Mouse (Mus musculus) 3T3-L1 (cell line): ENCODE measurements at regions not wholly inside any gene's neighbourhood (a gene's known extent, or its start where the extent isn't known, plus 50 kb on each side); places are given as distances from the start of the nearest gene placed in this dataset.

Experiments used
- DNase-seq: peaks from one replicate; pipeline ENCODE4 v3.0.0-alpha.2; 2015; ENCODE audit warnings: low read depth, low spot score

DNA sequence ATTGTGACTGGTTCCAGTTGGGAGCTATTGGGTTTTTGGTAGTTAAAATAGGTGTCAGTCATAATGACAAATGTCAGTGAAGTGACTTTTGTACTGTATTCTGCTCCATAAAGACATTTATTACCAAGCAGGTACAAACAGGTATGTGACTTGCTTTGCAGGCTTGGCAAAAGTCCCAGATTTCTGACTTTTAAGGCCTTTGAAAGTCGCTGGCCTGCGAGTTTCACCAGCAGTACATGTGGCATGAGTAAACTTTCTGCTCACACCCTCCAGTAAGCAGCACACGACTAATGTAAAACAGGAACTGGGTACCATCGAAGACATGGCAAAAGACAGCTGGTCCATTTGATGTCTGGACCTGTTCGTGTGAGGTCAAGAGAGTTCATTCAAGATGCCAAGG is 659.2 kb downstream of the Zfp706 start:
- DNase-seq, result no peak

DNA sequence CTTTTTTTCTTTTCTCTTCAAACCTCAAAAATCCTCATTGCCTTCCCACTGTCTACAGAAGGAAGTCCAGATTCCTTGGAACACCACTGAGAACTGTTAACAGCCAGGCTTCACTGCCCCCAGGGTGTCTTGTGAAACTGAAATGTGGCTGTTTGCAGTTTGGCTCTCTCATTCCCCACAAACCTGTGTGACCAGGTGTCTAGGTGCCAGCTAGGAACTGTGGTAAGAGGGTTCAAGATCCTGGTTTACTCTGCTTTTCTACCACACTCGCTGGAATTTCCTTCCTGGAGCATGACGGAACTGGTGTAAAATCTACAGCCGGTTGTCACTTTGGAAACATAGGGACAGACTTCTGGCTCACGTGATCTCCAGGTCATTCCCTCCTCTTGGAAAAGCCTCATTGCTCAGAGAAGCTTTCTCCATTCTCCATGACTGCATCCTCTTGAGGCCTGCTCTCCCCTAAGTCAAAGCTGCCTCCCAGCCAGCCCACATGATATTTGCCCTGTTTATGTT is 660.2 kb downstream of the Zfp706 start:
- no peak for DNase-seq

DNA sequence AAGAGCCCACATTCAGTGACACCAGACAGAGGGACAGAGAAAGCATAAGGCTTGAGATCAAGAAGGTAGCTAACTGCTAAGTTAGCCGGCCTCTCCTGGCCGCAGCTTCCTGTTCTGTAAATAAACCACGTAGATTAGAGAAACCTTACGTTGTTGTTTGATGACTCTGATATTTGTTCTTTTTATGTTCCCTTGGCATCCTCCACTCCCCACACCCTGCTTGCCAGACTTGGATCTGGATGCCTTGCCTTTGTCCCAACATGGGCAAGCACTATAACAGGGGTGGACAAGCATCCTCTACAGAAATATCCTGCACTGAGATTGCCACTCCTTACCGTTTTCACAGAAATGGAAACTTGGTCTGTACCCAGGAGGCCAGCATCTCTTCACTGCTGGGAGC is 661.4 kb downstream of the Zfp706 start:
- no peak for DNase-seq

DNA sequence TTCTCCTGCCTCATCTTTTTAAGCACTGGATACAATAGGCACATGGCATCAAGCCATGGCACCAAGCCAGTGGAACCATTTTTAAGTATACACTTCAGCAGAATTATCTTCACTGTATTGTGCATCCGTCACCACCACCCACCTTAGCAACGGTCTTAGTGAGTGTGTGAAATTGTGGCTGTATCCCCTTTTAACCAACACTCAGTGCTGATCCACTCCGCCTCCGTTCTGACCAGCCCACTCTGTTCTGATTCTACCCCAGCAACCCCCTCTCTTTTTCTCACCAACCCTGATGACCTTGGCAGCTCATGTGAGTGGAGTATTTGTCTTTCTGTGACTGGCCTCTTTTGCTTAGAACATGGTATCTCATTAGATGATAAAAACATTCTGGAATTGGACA is 662.2 kb downstream of the Zfp706 start:
- no peak for DNase-seq

DNA sequence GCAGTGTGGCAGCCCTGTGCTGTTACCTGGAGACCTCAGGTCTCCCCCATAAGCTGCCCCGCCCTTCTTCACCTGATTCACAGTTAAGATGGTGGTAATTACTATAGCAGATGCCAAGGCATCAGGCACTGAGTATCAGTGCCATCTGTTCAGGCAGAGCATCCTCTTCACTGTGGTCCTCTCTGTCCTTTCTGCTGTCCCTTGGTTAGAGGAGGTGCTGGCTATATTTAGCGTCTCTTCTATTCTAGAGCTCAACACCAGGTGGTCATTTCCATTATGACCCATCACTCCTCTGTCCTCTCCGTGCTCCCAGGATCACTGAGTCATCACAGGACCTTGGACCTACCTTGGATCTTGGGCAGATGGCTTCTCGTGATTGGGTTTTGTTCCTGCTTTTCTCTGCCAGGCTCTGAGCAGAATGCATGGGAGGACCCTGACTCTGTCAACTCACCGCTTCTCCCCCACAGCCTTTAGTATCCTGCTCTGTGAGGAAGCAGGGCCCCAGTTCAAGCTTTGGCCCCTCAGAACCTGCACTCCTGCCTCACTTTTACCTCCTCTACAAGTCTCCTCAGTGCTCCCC is 667.5 kb downstream of the Zfp706 start:
- no peak for DNase-seq

DNA sequence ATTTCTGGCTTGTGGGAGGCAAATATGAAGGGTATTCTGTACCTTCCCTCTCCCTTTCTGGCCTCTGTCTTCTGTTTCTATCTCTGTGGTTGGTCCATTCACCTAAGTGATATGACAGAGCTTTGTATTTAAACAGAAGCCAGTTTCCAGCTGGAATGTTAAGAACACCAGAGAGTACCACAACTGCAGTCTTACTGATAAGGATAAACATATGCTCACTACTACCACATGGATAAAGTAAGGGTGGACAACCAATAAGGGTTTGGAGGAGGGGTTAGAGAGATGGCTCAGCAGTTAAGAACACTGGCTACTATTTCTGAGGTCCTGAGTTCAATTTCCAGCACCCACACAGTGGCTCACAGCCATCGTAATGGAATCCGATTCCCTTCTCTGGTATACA is 668.8 kb downstream of the Zfp706 start:
- DNase-seq, result no peak

DNA sequence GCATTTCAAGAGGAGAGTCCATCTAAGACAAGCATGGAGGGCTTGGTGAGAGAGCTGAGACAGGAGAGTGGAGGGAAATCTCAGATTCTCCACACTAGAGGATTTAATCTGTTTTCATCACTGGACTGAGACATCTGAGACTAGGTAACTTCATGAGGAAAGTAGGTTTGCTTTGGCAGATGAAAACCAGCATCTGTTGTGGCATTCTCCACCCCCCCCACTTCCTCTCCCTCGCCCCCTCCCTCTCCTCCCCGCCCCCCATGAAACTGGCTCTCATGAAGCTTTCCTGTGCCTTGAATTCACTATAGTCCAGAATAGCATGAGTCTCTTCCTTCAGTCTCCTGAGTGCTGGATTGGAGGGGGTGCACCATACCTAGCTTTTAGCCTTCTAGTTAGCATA is 670.7 kb downstream of the Zfp706 start:
- no peak for DNase-seq

DNA sequence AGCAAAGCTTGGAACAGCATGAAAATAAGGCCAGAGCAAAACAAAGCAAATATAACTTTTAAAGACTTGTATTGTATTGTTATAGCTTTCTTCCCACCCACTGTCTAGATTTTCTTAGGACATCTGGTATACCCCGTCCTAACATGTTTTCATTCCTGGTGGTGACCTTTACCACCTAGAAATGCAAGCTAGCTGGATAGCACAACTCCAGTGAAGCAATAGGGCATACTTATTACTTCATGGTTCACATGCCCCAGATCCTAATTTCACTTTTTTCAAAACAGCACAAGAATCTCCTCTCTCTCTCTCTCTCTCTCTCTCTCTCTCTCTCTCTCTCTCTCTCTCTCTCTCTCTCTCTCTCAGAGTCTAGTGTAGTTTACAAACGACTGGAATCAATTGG is 672.5 kb downstream of the Zfp706 start:
- DNase-seq, result no peak

DNA sequence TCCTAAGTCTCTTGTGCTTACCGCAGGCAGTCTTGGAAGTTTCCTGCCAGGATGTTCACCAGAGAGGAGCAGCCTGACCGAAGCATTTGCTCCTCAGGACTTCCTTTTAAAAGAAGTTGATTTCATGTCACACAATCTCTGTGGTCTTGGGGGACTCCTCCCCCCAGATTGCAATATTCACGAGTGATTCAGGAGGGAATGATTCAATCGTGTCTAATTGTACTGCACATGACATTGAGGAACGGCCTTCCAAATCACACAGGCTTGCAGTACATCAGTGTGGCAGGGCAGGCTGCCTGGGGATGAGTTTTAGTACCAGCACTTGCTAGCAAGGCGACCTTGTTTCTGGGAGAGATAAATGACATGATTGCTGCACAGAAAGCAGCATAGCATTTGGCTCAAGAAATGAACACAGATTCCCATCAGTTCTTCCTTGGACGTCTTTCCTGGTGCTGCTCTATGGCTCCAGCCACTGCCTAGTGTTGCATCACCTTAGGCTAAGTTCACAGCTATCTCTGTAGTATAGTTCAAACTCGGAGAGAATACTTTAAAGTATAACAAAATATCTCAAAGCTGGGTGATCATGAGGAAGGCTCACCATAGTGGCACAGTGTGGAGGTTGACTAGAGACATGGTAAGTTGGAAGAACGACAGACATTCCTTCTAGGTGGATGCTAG is 673.0 kb downstream of the Zfp706 start:
- no peak for DNase-seq

DNA sequence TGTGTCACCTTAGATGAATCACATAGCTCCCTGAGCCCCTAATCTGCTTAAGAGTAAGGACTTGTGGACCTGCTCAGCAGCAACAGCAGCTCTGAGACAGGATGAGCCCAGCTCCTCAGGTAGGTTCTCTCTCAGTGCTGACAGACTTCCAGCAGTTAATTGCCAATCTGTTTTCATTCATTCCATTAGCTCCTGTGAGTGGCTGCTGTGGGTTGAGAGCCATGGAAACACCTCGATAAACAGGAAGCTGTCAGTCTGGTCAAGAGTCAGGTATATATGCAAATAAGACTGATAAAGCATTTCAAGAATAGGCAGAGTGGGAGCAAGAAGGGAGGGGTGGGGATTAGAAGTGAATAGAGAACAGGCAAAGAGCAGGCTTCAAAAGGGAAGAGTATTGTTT is 673.7 kb downstream of the Zfp706 start:
- no peak for DNase-seq

DNA sequence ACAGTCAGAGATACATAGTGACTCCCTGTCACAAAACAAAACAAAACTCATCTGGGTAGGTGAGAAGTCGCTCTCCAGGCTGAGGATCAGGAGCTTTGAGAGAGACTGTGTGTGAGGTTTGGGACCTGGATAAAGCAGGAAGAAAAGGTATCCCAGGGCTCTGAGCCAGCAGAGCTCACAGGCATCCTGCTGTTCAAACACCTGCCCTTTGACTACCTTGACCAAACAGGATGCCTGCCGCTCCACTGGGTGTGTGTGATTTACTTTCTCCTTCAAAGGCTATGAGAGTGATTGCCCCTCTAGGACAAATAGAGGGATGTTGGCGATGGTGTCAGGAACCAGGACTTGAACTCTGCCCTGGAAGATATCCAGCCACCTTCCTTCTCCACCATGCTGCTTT is 674.3 kb downstream of the Zfp706 start:
- no peak for DNase-seq
